Mouse (Mus musculus): ENCODE measurements at regions not wholly inside any gene's neighbourhood (a gene's known extent, or its start where the extent isn't known, plus 50 kb on each side); places are given as distances from the start of the nearest gene placed in this dataset.

DNA sequence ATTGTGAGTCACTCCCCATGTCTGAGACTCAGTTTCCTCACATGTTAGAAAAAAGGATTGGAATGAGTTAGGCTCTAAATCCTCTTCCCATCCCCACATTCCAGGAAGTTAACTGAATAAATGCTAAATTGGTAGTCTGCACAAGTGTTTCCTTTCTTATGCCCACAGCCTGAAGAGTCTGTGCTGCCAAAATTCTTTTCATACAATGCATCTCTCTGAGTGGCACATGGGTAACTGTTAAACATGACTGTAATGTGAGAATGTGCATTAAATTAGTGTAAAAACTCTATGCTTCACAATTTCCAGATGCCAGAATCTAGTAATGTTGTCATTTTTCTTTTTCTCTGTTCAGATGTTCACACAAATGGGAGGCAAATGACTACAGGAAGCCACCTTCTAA, 317.5 kb upstream of the A1bg start:
- TF ChIP-seq CTCF (IDR thresholded peaks at IDR 0.05; ENCODE audit: borderline replicate concordance, control insufficient read depth, extremely low read depth, insufficient read depth, low read length, poor library complexity) (no peak), POLR2A (IDR thresholded peaks at IDR 0.05; ENCODE audit: control insufficient read depth, extremely low read depth, insufficient read depth, low read length, poor library complexity) (no peak)
